Mouse (Mus musculus): ENCODE data around the gene Slc17a4. TPM values are rescaled to one million over a fixed set of nuclear protein-coding genes. Genes with fewer than 3 reads are reported as not detected.

Slc17a4 gene
- total RNA-seq (2021) = not detected
- long read RNA-seq = 0 reads

DNA sequence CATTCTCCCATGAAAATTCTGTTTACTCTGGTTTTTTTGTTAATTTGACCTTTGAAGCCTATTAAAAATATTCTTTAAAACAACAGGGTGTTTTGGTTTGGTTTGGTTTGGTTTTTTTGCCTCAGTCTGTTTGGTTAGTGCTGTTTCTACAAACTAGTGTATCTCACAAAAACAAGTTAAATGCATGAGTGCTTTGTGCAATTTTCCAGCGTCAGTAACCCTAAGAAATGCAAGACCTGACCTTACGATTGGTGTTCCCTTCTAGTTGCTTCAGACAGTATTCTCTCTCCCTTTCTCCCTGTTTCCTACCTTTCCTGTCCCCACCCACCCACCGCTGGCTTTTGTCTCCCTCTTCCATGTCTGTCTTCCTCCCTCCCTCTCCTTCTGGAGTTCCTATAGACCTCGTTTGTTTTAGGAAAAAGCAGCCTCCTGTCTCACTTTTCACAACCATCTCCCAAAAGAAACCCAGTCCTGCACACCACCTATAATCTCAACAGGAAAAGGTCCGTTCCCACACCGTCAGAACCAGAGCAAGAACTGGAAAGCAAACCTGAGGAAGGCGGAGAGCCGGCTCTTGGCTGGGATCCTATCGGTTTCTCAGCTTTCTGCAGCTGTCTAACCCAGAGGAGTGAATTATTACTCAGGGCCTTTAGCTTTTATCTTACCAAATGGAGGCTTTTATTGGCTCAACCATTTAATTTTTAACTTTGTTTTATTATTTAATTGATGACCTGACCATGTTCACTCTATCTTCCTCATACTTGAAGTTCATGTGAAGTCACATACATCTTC is at the start of gene Slc17a4:
Slc17a4 (minus strand) TSS at position 634 of the 792 bp plus-strand sequence.
- DNase-seq (ENCODE audit: low spot score in 2 of 2) = no peak

DNA sequence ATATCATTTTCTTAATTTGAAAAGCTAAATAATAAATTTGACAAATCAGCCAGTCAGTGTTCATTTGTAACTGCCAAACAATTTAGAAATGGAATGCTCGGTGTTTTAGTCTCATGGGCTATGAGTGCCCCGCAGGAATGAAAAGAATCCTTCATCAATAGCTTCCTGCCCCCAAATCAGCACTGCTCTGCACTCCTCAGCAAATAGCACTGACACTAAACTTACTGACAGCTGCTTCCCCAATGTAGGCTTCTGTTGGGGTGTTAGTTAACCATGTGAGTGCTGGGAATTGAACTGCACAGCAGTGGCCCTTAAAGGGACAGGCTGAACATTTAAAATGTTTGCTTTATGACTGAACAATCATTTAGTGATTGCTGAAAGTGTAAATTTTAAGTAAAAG is 45.0 kb upstream of the Slc17a4 start:
- DNase-seq (ENCODE audit: low spot score in 2 of 2) = no peak

GRCm38 (mm10) chr13:23950928-23951327 is 36.1 kb upstream of the Slc17a4 start:
- no peak for DNase-seq (ENCODE audit: low spot score in 2 of 2)

GRCm38 (mm10) chr13:23949484-23950246 is 34.9 kb upstream of the Slc17a4 start:
- DNase-seq (ENCODE audit: low spot score in 2 of 2) = no peak

- no peak for DNase-seq (ENCODE audit: low spot score in 2 of 2)
Measured at GRCm38 (mm10) chr13:23946254-23946653, 31.4 kb upstream of the Slc17a4 start.

DNA sequence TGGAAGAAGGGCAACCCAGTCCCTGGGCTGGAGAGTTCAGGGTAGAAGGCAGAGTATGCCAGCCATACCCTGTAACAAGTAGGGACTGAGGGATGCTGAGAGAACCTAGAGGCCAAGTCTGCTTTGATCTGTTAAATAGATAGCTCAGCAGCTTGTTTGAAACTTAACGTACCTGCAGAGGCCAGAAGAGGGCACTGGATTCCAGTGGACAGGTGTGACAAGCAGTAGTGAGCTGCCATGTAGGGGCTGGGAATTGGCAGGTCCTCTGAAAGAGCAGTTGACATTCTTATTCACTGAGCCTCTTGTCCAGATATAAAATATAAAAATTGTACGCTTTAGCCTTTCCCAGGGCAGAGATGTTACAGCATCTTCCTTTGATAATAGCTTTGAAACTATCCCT is 28.1 kb upstream of the Slc17a4 start:
- no peak for DNase-seq (ENCODE audit: low spot score in 2 of 2)

DNA sequence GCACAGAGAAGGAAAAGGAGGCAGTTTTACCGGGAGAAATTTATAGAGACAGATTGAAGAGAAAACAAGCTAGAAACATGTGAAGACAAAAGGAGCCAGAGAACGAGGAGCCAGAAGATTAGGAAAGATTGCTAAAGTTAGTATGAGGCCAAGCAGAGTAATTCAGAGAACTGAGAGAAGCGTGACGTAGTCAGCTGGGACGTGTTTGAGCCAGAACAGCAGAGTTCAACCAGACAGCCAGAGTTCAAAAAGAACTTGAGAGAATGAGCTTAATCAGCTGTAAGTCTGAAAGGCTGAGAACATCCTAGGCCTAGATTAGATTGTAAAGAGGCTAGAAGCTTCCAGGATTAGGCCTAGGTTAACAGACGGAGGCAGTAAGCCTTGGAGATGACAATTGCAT is 25.5 kb upstream of the Slc17a4 start:
- DNase-seq (ENCODE audit: low spot score in 2 of 2) = no peak

DNA sequence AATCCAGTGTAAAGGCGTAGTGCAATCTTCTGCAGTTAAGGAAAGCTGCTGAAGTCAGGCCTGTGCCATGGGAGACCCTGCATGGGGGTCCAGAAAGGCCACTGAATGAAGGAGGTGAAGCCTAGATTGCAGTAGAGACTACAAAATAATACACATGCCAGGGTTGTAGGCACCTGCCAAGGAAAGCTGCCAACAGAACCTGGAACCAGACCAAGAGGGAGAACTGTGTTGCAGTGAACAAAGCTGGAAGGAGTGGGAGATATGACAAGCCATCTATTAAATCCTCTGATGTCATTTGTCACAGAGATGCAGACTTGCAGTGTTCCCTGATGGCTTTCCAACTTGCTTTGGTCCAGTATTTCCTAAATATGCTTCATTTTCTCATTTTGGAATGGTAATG is 23.9 kb upstream of the Slc17a4 start:
- DNase-seq (ENCODE audit: low spot score in 2 of 2) = peak in 1 of 2 experiments; percentile 22

DNA sequence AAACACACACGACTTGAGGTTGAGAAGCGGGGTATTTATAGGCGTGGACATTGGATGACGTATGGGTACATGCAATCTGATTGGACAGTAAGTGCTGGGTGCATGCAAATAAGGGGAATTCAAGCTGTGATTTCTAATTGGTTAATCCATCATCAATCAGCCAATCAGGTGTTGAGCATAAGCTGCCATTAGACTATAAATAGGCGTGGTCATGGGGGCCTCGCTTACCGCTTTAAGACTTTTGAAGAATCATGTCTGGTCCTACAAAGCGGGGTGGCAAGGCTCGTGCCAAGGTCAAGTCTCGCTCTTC is 19.4 kb upstream of the Slc17a4 start, which contains the start of gene Hist1h2aa:
Hist1h2aa (plus strand) TSS at position 252 of the 310 bp plus-strand sequence.
- DNase-seq (ENCODE audit: low spot score in 2 of 2) = no peak

DNA sequence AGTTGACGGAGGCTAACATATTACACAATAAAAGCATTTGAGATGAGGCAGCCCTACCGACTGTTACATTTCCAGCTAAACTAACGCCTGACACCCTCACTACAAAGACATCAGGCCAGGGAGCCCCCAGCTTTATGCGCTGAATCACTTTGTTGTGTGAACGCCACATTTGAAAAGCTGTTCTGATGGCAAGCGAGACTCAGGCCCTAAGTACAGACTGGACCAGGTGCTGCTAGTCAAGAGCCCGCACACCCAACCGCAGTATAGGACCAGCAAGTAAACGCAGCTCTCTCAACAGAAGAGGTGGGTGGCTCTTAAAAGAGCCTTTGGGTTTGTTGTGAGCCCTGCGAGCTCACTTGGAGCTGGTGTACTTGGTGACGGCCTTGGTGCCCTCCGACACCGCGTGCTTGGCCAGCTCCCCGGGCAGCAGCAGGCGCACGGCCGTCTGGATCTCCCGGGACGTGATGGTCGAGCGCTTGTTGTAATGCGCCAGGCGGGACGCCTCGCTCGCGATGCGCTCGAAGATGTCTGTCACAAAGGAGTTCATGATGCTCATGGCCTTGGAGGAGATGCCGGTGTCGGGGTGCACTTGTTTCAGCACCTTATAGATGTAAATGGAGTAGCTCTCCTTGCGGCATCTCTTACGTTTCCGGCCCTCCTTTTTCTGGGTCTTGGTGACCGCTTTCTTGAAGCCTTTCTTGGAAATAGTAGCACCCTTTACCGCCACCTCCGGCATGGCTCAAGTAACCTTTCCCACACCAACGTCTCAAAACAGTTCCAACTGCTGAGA is 18.8 kb upstream of the Slc17a4 start, which contains the start of gene Hist1h2ba:
Hist1h2ba (minus strand) TSS at position 736 of the 790 bp plus-strand sequence.
- no peak for DNase-seq (ENCODE audit: low spot score in 2 of 2)

DNA sequence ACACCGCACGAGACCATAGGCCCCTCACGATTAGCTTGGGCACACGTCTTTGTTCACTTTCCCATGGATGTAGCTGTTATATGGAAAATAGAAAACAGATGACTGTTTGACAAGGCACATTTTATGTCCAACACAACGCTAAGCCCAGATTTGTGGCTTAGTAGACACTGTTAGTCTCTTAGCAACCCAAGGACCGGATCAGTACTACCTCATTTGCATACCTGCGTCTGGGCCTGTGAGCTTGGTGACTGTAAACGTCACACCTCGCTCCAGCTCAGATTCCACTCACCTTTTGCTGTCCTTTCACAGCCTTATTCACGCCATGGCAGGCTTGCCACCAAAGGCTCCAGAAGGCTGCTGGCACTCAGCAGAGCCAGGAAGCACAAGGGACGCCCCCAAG is 16.1 kb upstream of the Slc17a4 start:
- DNase-seq (ENCODE audit: low spot score in 2 of 2) = no peak

GRCm38 (mm10) chr13:23930461-23930860 is 15.7 kb upstream of the Slc17a4 start:
- DNase-seq (ENCODE audit: low spot score in 2 of 2) = no peak

DNA sequence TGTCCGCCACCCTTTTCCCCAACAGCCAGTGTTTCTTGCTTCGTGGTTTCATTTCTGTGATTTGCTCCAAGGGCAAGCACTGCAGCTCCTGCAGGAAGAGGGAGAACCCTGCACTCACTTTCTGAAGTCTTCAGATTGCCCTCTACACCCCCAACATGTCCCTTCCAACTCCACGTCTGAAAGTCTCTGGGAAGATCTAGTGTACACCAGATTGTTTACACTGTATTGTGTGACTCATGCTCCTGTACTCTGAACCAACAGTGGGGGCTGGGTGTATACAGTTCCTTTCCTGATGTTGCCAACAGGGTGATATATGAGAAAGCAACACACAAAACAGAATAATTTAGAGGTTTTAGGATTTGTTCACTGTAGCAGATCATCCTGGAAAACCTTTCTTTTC is 13.8 kb upstream of the Slc17a4 start:
- no peak for DNase-seq (ENCODE audit: low spot score in 2 of 2)

DNA sequence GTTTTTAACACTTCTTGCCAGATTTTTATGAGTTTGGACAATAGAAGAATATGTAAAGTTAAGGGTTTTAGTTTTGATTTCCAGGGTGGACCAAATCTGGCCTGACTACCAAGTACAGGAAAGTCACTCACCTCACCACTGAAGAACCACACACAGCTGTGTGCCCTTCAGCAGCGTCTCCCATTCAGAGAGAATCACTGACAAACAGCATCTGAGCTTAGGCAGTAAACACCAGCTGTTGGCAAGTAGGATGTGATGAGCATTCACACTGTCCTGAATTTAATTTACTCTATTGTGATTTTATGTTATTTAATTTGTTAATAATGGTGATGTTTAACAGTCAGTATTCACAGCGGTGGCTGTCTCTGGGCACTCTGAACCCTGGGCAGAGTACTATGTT is 11.0 kb upstream of the Slc17a4 start:
- DNase-seq (ENCODE audit: low spot score in 2 of 2) = no peak

DNA sequence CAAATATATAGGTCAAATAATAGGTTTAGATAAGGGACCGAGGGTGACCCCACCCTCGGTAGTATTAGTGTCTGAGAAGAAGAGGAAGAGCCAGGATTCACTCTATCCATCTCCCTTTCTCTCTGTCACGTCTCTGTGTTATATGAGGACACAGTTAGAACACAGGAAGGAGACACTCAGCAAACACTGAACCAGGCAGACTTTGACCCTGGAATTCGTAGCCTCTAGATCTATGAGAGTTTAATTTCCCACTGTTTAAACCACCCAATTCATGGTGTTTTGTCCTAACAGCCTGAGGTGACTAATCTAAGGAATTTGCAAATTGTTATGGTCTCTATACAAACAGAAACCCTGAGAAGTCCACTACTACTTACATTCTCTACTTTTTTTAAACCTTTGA is 2.9 kb upstream of the Slc17a4 start:
- DNase-seq (ENCODE audit: low spot score in 2 of 2) = no peak

GRCm38 (mm10) chr13:23916132-23916531 is 1.3 kb upstream of the Slc17a4 start:
- no peak for DNase-seq (ENCODE audit: low spot score in 2 of 2)

GRCm38 (mm10) chr13:23913791-23914306 is 960 bp downstream of the Slc17a4 start:
- no peak for DNase-seq (ENCODE audit: low spot score in 2 of 2)

GRCm38 (mm10) chr13:23911335-23911734 is 3.5 kb downstream of the Slc17a4 start:
- no peak for DNase-seq (ENCODE audit: low spot score in 2 of 2)

DNA sequence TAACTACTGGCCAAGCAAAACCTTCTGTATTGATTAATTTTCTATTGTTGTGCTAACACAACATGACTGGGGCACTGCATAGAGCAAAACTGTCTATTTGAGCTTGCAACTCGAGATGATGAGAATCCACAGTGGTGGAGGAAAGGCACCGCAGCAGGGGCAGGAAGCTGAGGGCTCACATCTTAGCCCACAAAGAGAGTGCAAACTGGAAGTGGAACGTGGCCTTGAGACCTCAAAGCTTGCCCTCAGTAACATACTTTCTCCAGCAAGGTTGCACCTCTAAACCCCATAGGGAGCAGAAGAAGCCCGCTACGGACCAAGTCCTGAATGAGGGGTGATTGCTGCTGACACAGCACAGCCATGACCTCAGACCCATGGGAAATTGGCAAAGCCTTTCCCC is 4.7 kb downstream of the Slc17a4 start:
- DNase-seq (ENCODE audit: low spot score in 2 of 2) = no peak

- DNase-seq (ENCODE audit: low spot score in 2 of 2) = no peak
Measured at GRCm38 (mm10) chr13:23906906-23907305, 7.9 kb downstream of the Slc17a4 start.

GRCm38 (mm10) chr13:23898242-23898641 is 16.6 kb downstream of the Slc17a4 start:
- no peak for DNase-seq (ENCODE audit: low spot score in 2 of 2)

DNA sequence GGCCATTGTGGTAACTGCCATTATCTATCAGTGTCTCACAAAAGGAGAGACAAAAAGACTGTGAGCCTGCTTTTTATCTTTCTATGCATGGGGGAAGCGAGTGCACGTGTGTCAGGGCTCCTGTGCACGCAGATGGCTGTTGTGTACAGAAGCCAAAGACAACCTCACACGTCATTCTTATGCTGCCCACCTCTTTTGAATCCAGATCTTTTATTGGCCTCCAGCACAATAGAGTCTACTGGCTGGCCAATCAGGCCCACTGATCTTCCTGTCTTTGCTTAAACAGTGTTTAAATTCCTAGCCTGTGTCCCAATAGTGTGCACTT is 21.6 kb downstream of the Slc17a4 start:
- DNase-seq (ENCODE audit: low spot score in 2 of 2) = no peak

Data from layer of hippocampus, adult 18-20 months (tissue).